Mouse (Mus musculus) heart, postnatal 4 days (tissue): ENCODE measurements around the gene Gm10282. TPM values are rescaled to one million over a fixed set of nuclear protein-coding genes. Genes with fewer than 3 reads are reported as not detected.

Experiments used
- DNase-seq: peaks from one replicate; pipeline ENCODE4 v3.0.0; 2021
- total RNA-seq, 2 experiments: library from RNA; stranded (reverse); gene quantifications; 2 replicates each; pipeline ENCODE4 v1.2.3; 2021

Gene Gm10282
- total RNA-seq, 2 experiments from 2014 or later: 34.9 to 36.3 TPM

- peak; percentile 96 for DNase-seq
Observed at GRCm38 (mm10) chr8:72295679-72296078, 9.4 kb downstream of the Gm10282 start.

GRCm38 (mm10) chr8:72295125-72295524 is 9.9 kb downstream of the Gm10282 start:
- DNase-seq: no peak

- DNase-seq: no peak
Observed at GRCm38 (mm10) chr8:72293309-72293708, 11.8 kb downstream of the Gm10282 start.

- no peak for DNase-seq
Observed at GRCm38 (mm10) chr8:72291104-72291503, 14.0 kb downstream of the Gm10282 start.

GRCm38 (mm10) chr8:72289051-72289450 is 16.0 kb downstream of the Gm10282 start:
- DNase-seq: no peak

- DNase-seq: no peak
Observed at GRCm38 (mm10) chr8:72285285-72285684, 19.8 kb downstream of the Gm10282 start.

- peak; percentile 71 for DNase-seq
Observed at GRCm38 (mm10) chr8:72281634-72282033, 23.4 kb downstream of the Gm10282 start.

GRCm38 (mm10) chr8:72279151-72279550 is 25.9 kb downstream of the Gm10282 start:
- no peak for DNase-seq

GRCm38 (mm10) chr8:72277244-72277643 is 27.8 kb downstream of the Gm10282 start:
- no peak for DNase-seq

- DNase-seq: no peak
Observed at GRCm38 (mm10) chr8:72273807-72274206, 31.3 kb downstream of the Gm10282 start.

- DNase-seq: no peak
Observed at GRCm38 (mm10) chr8:72273111-72273770, 31.8 kb downstream of the Gm10282 start.

- peak; percentile 83 for DNase-seq
Observed at GRCm38 (mm10) chr8:72272361-72272760, 32.7 kb downstream of the Gm10282 start.

GRCm38 (mm10) chr8:72271691-72272090 is 33.4 kb downstream of the Gm10282 start:
- no peak for DNase-seq

GRCm38 (mm10) chr8:72271051-72271660 is 33.9 kb downstream of the Gm10282 start:
- DNase-seq: no peak

GRCm38 (mm10) chr8:72270606-72271005 is 34.5 kb downstream of the Gm10282 start:
- no peak for DNase-seq

- peak; percentile 82 for DNase-seq
Observed at GRCm38 (mm10) chr8:72268356-72268755, 36.7 kb downstream of the Gm10282 start.

- no peak for DNase-seq
Observed at GRCm38 (mm10) chr8:72267106-72267505, 38.0 kb downstream of the Gm10282 start.

- no peak for DNase-seq
Observed at GRCm38 (mm10) chr8:72266671-72267070, 38.4 kb downstream of the Gm10282 start.

- peak; percentile 62 for DNase-seq
Observed at GRCm38 (mm10) chr8:72265342-72265741, 39.7 kb downstream of the Gm10282 start.

- DNase-seq: no peak
Observed at GRCm38 (mm10) chr8:72263451-72263850, 41.6 kb downstream of the Gm10282 start.

GRCm38 (mm10) chr8:72262756-72263155 is 42.3 kb downstream of the Gm10282 start:
- no peak for DNase-seq

- peak; percentile 62 for DNase-seq
Observed at GRCm38 (mm10) chr8:72261872-72262271, 43.2 kb downstream of the Gm10282 start.

- DNase-seq: no peak
Observed at GRCm38 (mm10) chr8:72261431-72261830, 43.6 kb downstream of the Gm10282 start.

GRCm38 (mm10) chr8:72261019-72261418 is 44.0 kb downstream of the Gm10282 start:
- DNase-seq: peak; percentile 73
